Mouse (Mus musculus) CH12.LX (cell line): ENCODE measurements at regions not wholly inside any gene's neighbourhood (a gene's known extent, or its start where the extent isn't known, plus 50 kb on each side); places are given as distances from the start of the nearest gene placed in this dataset.

Experiments
- CTCF ChIP-seq, 2 experiments: IDR thresholded peaks in 1 of 2; conservative IDR thresholded peaks in 1 of 2; 2 replicates each; pipeline ENCODE4 v1.5.1; 2011 to 2012; ENCODE audit warnings: low read depth in 2 of 2, low read length in 2 of 2, improper control_type of control experiment in 1 of 2, inconsistent platforms in 1 of 2, mild to moderate bottlenecking in 1 of 2, moderate library complexity in 1 of 2
- EP300 ChIP-seq: IDR thresholded peaks from 2 replicates; pipeline ENCODE4 v1.6.1; 2011; ENCODE audit warnings: low read length, improper control_type of control experiment
- IRF4 ChIP-seq: IDR thresholded peaks from 2 replicates; pipeline ENCODE4 v1.6.1; 2014; ENCODE audit warnings: low read depth, mild to moderate bottlenecking, inconsistent platforms, low read length, improper control_type of control experiment
- MAFK ChIP-seq: IDR thresholded peaks from 2 replicates; pipeline ENCODE4 v1.6.1; 2011; ENCODE audit warnings: low read length, improper control_type of control experiment; ENCODE audit not compliant: insufficient replicate concordance
- MAX ChIP-seq: IDR thresholded peaks from 2 replicates; pipeline ENCODE4 v1.6.1; 2011; ENCODE audit warnings: low read length, improper control_type of control experiment
- TCF12 ChIP-seq: IDR thresholded peaks from 2 replicates; pipeline ENCODE4 v1.6.1; 2014; ENCODE audit warnings: low read depth, mild to moderate bottlenecking, inconsistent platforms, low read length, improper control_type of control experiment

GRCm38 (mm10) chr13:60513756-60514155 lies 88.0 kb upstream of the Dapk1 start:
- TF ChIP-seq MAFK (no peak), TCF12 (no peak), MAX (no peak), IRF4 (no peak), CTCF (conservative IDR thresholded peaks at IDR 0.05 in 1 of 2, IDR thresholded peaks at IDR 0.05 in 1 of 2; ENCODE audit: low read depth in 2 of 2, low read length in 2 of 2) (no peak), EP300 (no peak)
